Mouse (Mus musculus) ES-Bruce4 (cell line): ENCODE data around the gene Mark1. TPM values are rescaled to one million over a fixed set of nuclear protein-coding genes. Genes with fewer than 3 reads are reported as not detected.

Source experiments
- H3K27ac ChIP-seq: 2 replicates; pipeline ENCODE4 v1.5.1; 2012; ENCODE audit warnings: low read length, inconsistent platforms; ENCODE audit not compliant: insufficient read depth
- H3K27me3 ChIP-seq: 2 replicates; pipeline ENCODE4 v1.6.1; 2012; ENCODE audit warnings: mild to moderate bottlenecking, low read length, inconsistent platforms; ENCODE audit not compliant: control insufficient read depth, poor library complexity, insufficient read depth, severe bottlenecking
- H3K36me3 ChIP-seq: 2 replicates; pipeline ENCODE4 v1.6.1; 2012; ENCODE audit warnings: inconsistent platforms, mild to moderate bottlenecking, low read length, moderate library complexity; ENCODE audit not compliant: control insufficient read depth, poor library complexity, insufficient read depth, severe bottlenecking
- H3K4me1 ChIP-seq: one replicate; pipeline ENCODE4 v1.8.1; 2011; ENCODE audit warnings: low read length; ENCODE audit not compliant: control insufficient read depth, insufficient read depth
- H3K4me3 ChIP-seq: 2 replicates; pipeline ENCODE4 v1.5.1; 2011; ENCODE audit warnings: low read depth, mild to moderate bottlenecking, low read length
- H3K9ac ChIP-seq: 2 replicates; pipeline ENCODE4 v1.6.1; 2012; ENCODE audit warnings: low read depth, mild to moderate bottlenecking, inconsistent platforms; ENCODE audit not compliant: poor library complexity, severe bottlenecking
- H3K9me3 ChIP-seq: replicated peaks from 2 replicates; pipeline ENCODE4 v1.6.1; 2012; ENCODE audit warnings: mild to moderate bottlenecking, low read length, inconsistent platforms; ENCODE audit not compliant: control insufficient read depth, poor library complexity, insufficient read depth, severe bottlenecking
- CTCF ChIP-seq: IDR thresholded peaks from one replicate; pipeline ENCODE4 v1.8.1; 2011; ENCODE audit warnings: low read depth, low read length
- EP300 ChIP-seq: IDR thresholded peaks from 2 replicates; pipeline ENCODE4 v1.6.1; 2011; ENCODE audit warnings: low read depth, low read length; ENCODE audit not compliant: insufficient read depth
- POLR2A ChIP-seq: IDR thresholded peaks from one replicate; pipeline ENCODE4 v1.8.1; 2011; ENCODE audit warnings: low read length; ENCODE audit not compliant: insufficient read depth
- polyA plus RNA-seq: library from polyadenylated mRNA; stranded (reverse); fragments of >200 nt; gene quantifications from 2 replicates; pipeline ENCODE4 v1.2.4, GENCODE M21; 2011; ENCODE audit warnings: low read depth; ENCODE audit not compliant: missing spikeins, insufficient read depth, insufficient read length

Gene Mark1
- 9.9 and 12.7 TPM in 2 replicates for polyA plus RNA-seq

- no peaks in the 10 kb centered on the region for H3K36me3 ChIP-seq
- H3K4me3 ChIP-seq = peak within 1 kb of the TSS; percentile 73
- peaks cover 6% of the 10 kb centered on the region for H3K27me3 ChIP-seq
- peak within 1 kb of the TSS; percentile 97 for H3K9ac ChIP-seq
- H3K27ac ChIP-seq = no peak within 1 kb of the TSS
- no peak for TF ChIP-seq POLR2A
- no peak for TF ChIP-seq EP300
- TF ChIP-seq CTCF = no peak
- H3K9me3 ChIP-seq = no peaks in the 10 kb centered on the region
- no peaks in the 10 kb centered on the region for H3K4me1 ChIP-seq
Measured at GRCm38 (mm10) chr1:184999071-184999750, at the start of gene Mark1. Mark1 (minus strand) TSS chr1:184999570.

GRCm38 (mm10) chr1:185047516-185048247 is 48.3 kb upstream of the Mark1 start:
- no peaks in the 10 kb centered on the region for H3K9me3 ChIP-seq
- no peak overlapping the region for H3K9ac ChIP-seq
- H3K27ac ChIP-seq = no peak overlapping the region
- H3K4me1 ChIP-seq = no peaks in the 10 kb centered on the region
- H3K27me3 ChIP-seq = no peaks in the 10 kb centered on the region
- no peaks in the 10 kb centered on the region for H3K36me3 ChIP-seq
- H3K4me3 ChIP-seq = no peak overlapping the region
- TF ChIP-seq CTCF (no peak), EP300 (no peak), POLR2A (no peak)

GRCm38 (mm10) chr1:185046513-185046912 is 47.1 kb upstream of the Mark1 start:
- no peak for TF ChIP-seq CTCF
- TF ChIP-seq EP300 = no peak
- TF ChIP-seq POLR2A = no peak

GRCm38 (mm10) chr1:185038183-185038686 is 38.9 kb upstream of the Mark1 start:
- H3K4me1 ChIP-seq = no peaks in the 10 kb centered on the region
- H3K27me3 ChIP-seq = no peaks in the 10 kb centered on the region
- no peak overlapping the region for H3K9ac ChIP-seq
- no peaks in the 10 kb centered on the region for H3K9me3 ChIP-seq
- no peak overlapping the region for H3K4me3 ChIP-seq
- TF ChIP-seq EP300 = no peak
- TF ChIP-seq POLR2A = no peak
- no peak for TF ChIP-seq CTCF
- no peaks in the 10 kb centered on the region for H3K36me3 ChIP-seq
- no peak overlapping the region for H3K27ac ChIP-seq

More at GRCm38 (mm10) chr1:185046513-185046912, 47.1 kb upstream of the Mark1 start:
- Histone ChIP-seq H3K4me1 (no peaks in the 10 kb centered on the region), H3K9me3 (no peaks in the 10 kb centered on the region), H3K36me3 (no peaks in the 10 kb centered on the region), H3K27me3 (no peaks in the 10 kb centered on the region), H3K4me3 (no peak overlapping the region), H3K9ac (no peak overlapping the region), H3K27ac (no peak overlapping the region)

GRCm38 (mm10) chr1:185030565-185030964 is 31.2 kb upstream of the Mark1 start:
- no peaks in the 10 kb centered on the region for H3K9me3 ChIP-seq
- no peak for TF ChIP-seq EP300
- no peak for TF ChIP-seq CTCF
- TF ChIP-seq POLR2A = no peak

More at GRCm38 (mm10) chr1:185030565-185030964, 31.2 kb upstream of the Mark1 start:
- no peak overlapping the region for H3K27ac ChIP-seq
- no peaks in the 10 kb centered on the region for H3K36me3 ChIP-seq
- H3K27me3 ChIP-seq = no peaks in the 10 kb centered on the region
- no peak overlapping the region for H3K4me3 ChIP-seq
- no peaks in the 10 kb centered on the region for H3K4me1 ChIP-seq
- no peak overlapping the region for H3K9ac ChIP-seq
